Mouse (Mus musculus): ENCODE measurements around the gene Pola1. TPM values are rescaled to one million over a fixed set of nuclear protein-coding genes. Genes with fewer than 3 reads are reported as not detected.
A peak's percentile ranks its signal among the peaks of the same experiment; 100 is the strongest.

Pola1 gene
- polyA plus RNA-seq, 1 experiment from 2014 or later, result 9.0 TPM

- Histone ChIP-seq H3K27ac (no peak overlapping the region), H3K9ac (no peak overlapping the region), H3K4me2 (no peak overlapping the region), H3K27me3 (no peaks in the 10 kb centered on the region), H3K9me3 (replicated peaks) (no peaks in the 10 kb centered on the region), H3K4me3 (no peak overlapping the region), H3K36me3 (no peaks in the 10 kb centered on the region), H3K4me1 (replicated peaks) (no peaks in the 10 kb centered on the region)
- no peak for ATAC-seq (replicated peaks; ENCODE audit: insufficient number of reproducible peaks, insufficient read depth, low FRiP score, low read depth)
- WGBS, result 76% methylated on average over 3 of the region's 3 CpGs
Observed at GRCm38 (mm10) chrX:93643600-93643999, 11.6 kb upstream of the Pola1 start.

GRCm38 (mm10) chrX:93634861-93635375 is 3.0 kb upstream of the Pola1 start:
- WGBS, result 78% methylated on average over 2 of the region's 2 CpGs
- Histone ChIP-seq H3K27ac (no peak overlapping the region), H3K4me1 (replicated peaks) (no peaks in the 10 kb centered on the region)

GRCm38 (mm10) chrX:93630256-93630655 is 1.7 kb downstream of the Pola1 start:
- no peaks in the 10 kb centered on the region for H3K27me3 ChIP-seq
- H3K9ac ChIP-seq, result no peak overlapping the region
- H3K27ac ChIP-seq, result no peak overlapping the region
- ATAC-seq (replicated peaks; ENCODE audit: insufficient number of reproducible peaks, insufficient read depth, low FRiP score, low read depth), result no peak
- H3K4me2 ChIP-seq, result peak overlapping the region; percentile 65; the same call in 1 of the 2 replicates
- no peaks in the 10 kb centered on the region for H3K36me3 ChIP-seq
- 61% methylated on average over 1 of the region's 1 CpGs for WGBS
- 0 out of 2 replicates have a peak overlapping the region, but pooled peaks have one; percentile 0 for H3K4me3 ChIP-seq
- H3K9me3 ChIP-seq (replicated peaks), result no peaks in the 10 kb centered on the region
- no peaks in the 10 kb centered on the region for H3K4me1 ChIP-seq (replicated peaks)

More at GRCm38 (mm10) chrX:93634861-93635375, 3.0 kb upstream of the Pola1 start:
- Histone ChIP-seq H3K27me3 (no peaks in the 10 kb centered on the region), H3K9me3 (replicated peaks) (no peaks in the 10 kb centered on the region), H3K9ac (no peak overlapping the region), H3K4me3 (no peak overlapping the region), H3K36me3 (no peaks in the 10 kb centered on the region), H3K4me2 (no peak overlapping the region)
- no peak for ATAC-seq (replicated peaks; ENCODE audit: insufficient number of reproducible peaks, insufficient read depth, low FRiP score, low read depth)

- no peaks in the 10 kb centered on the region for H3K36me3 ChIP-seq
- H3K9me3 ChIP-seq (replicated peaks), result no peaks in the 10 kb centered on the region
- H3K27ac ChIP-seq, result no peak overlapping the region
- no peak overlapping the region for H3K4me3 ChIP-seq
- no peak for ATAC-seq (replicated peaks; ENCODE audit: insufficient number of reproducible peaks, insufficient read depth, low FRiP score, low read depth)
- H3K9ac ChIP-seq, result no peak overlapping the region
- H3K4me2 ChIP-seq, result no peak overlapping the region
- no peaks in the 10 kb centered on the region for H3K4me1 ChIP-seq (replicated peaks)
- 68% methylated on average over 1 of the region's 1 CpGs for WGBS
- no peaks in the 10 kb centered on the region for H3K27me3 ChIP-seq
Observed at GRCm38 (mm10) chrX:93602214-93602613, 29.7 kb downstream of the Pola1 start.

GRCm38 (mm10) chrX:93594283-93594682 is 37.7 kb downstream of the Pola1 start:
- no peaks in the 10 kb centered on the region for H3K36me3 ChIP-seq
- ATAC-seq (replicated peaks; ENCODE audit: insufficient number of reproducible peaks, insufficient read depth, low FRiP score, low read depth), result no peak
- no peak overlapping the region for H3K4me2 ChIP-seq
- WGBS, result 90% methylated on average over 4 of the region's 4 CpGs
- H3K27me3 ChIP-seq, result no peaks in the 10 kb centered on the region
- no peaks in the 10 kb centered on the region for H3K9me3 ChIP-seq (replicated peaks)
- H3K9ac ChIP-seq, result no peak overlapping the region
- no peaks in the 10 kb centered on the region for H3K4me1 ChIP-seq (replicated peaks)
- H3K4me3 ChIP-seq, result no peak overlapping the region
- no peak overlapping the region for H3K27ac ChIP-seq

- Histone ChIP-seq H3K27me3 (no peaks in the 10 kb centered on the region), H3K9ac (no peak overlapping the region), H3K4me1 (replicated peaks) (no peaks in the 10 kb centered on the region), H3K36me3 (no peaks in the 10 kb centered on the region), H3K4me3 (no peak overlapping the region), H3K4me2 (no peak overlapping the region), H3K9me3 (replicated peaks) (no peaks in the 10 kb centered on the region), H3K27ac (no peak overlapping the region)
- no peak for ATAC-seq (replicated peaks; ENCODE audit: insufficient number of reproducible peaks, insufficient read depth, low FRiP score, low read depth)
- 86% methylated on average over 2 of the region's 2 CpGs for WGBS
Observed at GRCm38 (mm10) chrX:93580931-93581330, 51.0 kb downstream of the Pola1 start.

GRCm38 (mm10) chrX:93557171-93557570 is 74.8 kb downstream of the Pola1 start:
- Histone ChIP-seq H3K36me3 (no peaks in the 10 kb centered on the region), H3K4me3 (no peak overlapping the region), H3K4me1 (replicated peaks) (no peaks in the 10 kb centered on the region), H3K4me2 (no peak overlapping the region), H3K27ac (no peak overlapping the region), H3K27me3 (no peaks in the 10 kb centered on the region), H3K9me3 (replicated peaks) (no peaks in the 10 kb centered on the region), H3K9ac (no peak overlapping the region)
- WGBS, result 43% methylated on average over 1 of the region's 1 CpGs
- ATAC-seq (replicated peaks; ENCODE audit: insufficient number of reproducible peaks, insufficient read depth, low FRiP score, low read depth), result no peak

GRCm38 (mm10) chrX:93539779-93540178 is 92.2 kb downstream of the Pola1 start:
- Histone ChIP-seq H3K4me2 (no peak overlapping the region), H3K9me3 (replicated peaks) (no peaks in the 10 kb centered on the region), H3K27ac (no peak overlapping the region), H3K4me3 (no peak overlapping the region), H3K27me3 (no peaks in the 10 kb centered on the region), H3K9ac (no peak overlapping the region), H3K4me1 (replicated peaks) (no peaks in the 10 kb centered on the region), H3K36me3 (no peaks in the 10 kb centered on the region)
- ATAC-seq (replicated peaks; ENCODE audit: insufficient number of reproducible peaks, insufficient read depth, low FRiP score, low read depth), result no peak
- 75% methylated on average over 2 of the region's 2 CpGs for WGBS

GRCm38 (mm10) chrX:93502865-93503353 is 129.0 kb downstream of the Pola1 start:
- Histone ChIP-seq H3K4me2 (0 out of 2 replicates have a peak overlapping the region, but pooled peaks have one; percentile 2), H3K4me3 (no peak overlapping the region), H3K27ac (peak overlapping the region; percentile 62), H3K4me1 (replicated peaks) (no peaks in the 10 kb centered on the region; the same call in 1 of the 2 replicates), H3K27me3 (no peaks in the 10 kb centered on the region), H3K9ac (no peak overlapping the region), H3K9me3 (replicated peaks) (no peaks in the 10 kb centered on the region), H3K36me3 (no peaks in the 10 kb centered on the region)
- 44% methylated on average over 2 of the region's 2 CpGs for WGBS
- ATAC-seq (replicated peaks; ENCODE audit: insufficient number of reproducible peaks, insufficient read depth, low FRiP score, low read depth), result no peak

- 81% methylated on average over 6 of the region's 6 CpGs for WGBS
- Histone ChIP-seq H3K9me3 (replicated peaks) (no peaks in the 10 kb centered on the region), H3K36me3 (no peaks in the 10 kb centered on the region), H3K4me3 (no peak overlapping the region), H3K4me2 (no peak overlapping the region), H3K27me3 (no peaks in the 10 kb centered on the region), H3K4me1 (replicated peaks) (no peaks in the 10 kb centered on the region; the same call in 1 of the 2 replicates), H3K27ac (no peak overlapping the region), H3K9ac (no peak overlapping the region)
- ATAC-seq (replicated peaks; ENCODE audit: insufficient number of reproducible peaks, insufficient read depth, low FRiP score, low read depth), result no peak
Observed at GRCm38 (mm10) chrX:93497597-93497996, 134.4 kb downstream of the Pola1 start.

GRCm38 (mm10) chrX:93465711-93466110 is 166.2 kb downstream of the Pola1 start:
- whole genome bisulfite sequencing, result 47% methylated on average over 1 of the region's 1 CpGs

GRCm38 (mm10) chrX:93429738-93430260 is 202.2 kb downstream of the Pola1 start:
- no peaks in the 10 kb centered on the region for H3K9me3 ChIP-seq (replicated peaks)
- H3K4me2 ChIP-seq, result no peak overlapping the region
- H3K4me3 ChIP-seq, result no peak overlapping the region
- no peaks in the 10 kb centered on the region for H3K4me1 ChIP-seq (replicated peaks)
- no peaks in the 10 kb centered on the region for H3K27me3 ChIP-seq
- no peak overlapping the region for H3K9ac ChIP-seq
- 77% methylated on average over 6 of the region's 6 CpGs for WGBS
- no peak overlapping the region for H3K27ac ChIP-seq
- no peak for ATAC-seq (replicated peaks; ENCODE audit: insufficient number of reproducible peaks, insufficient read depth, low FRiP score, low read depth)
- H3K36me3 ChIP-seq, result no peaks in the 10 kb centered on the region

More at GRCm38 (mm10) chrX:93465711-93466110, 166.2 kb downstream of the Pola1 start:
- Histone ChIP-seq H3K27me3 (no peaks in the 10 kb centered on the region), H3K27ac (no peak overlapping the region), H3K9me3 (replicated peaks) (no peaks in the 10 kb centered on the region), H3K9ac (no peak overlapping the region), H3K4me2 (no peak overlapping the region), H3K4me3 (no peak overlapping the region), H3K36me3 (no peaks in the 10 kb centered on the region), H3K4me1 (replicated peaks) (no peaks in the 10 kb centered on the region)
- ATAC-seq (replicated peaks; ENCODE audit: insufficient number of reproducible peaks, insufficient read depth, low FRiP score, low read depth), result no peak

Data from heart, embryonic 15.5 days (tissue).